Mouse (Mus musculus) kidney, adult 18-20 months (tissue): ENCODE data around the gene Uck1.
"Not testable (repeated sequence)": the region's sequence is repeated elsewhere in the genome, so short reads cannot be mapped to it uniquely, and the experiment has no call there.

Source experiments
- DNase-seq: peaks from one replicate; pipeline ENCODE4 v3.0.0; 2021

Gene Uck1

DNA sequence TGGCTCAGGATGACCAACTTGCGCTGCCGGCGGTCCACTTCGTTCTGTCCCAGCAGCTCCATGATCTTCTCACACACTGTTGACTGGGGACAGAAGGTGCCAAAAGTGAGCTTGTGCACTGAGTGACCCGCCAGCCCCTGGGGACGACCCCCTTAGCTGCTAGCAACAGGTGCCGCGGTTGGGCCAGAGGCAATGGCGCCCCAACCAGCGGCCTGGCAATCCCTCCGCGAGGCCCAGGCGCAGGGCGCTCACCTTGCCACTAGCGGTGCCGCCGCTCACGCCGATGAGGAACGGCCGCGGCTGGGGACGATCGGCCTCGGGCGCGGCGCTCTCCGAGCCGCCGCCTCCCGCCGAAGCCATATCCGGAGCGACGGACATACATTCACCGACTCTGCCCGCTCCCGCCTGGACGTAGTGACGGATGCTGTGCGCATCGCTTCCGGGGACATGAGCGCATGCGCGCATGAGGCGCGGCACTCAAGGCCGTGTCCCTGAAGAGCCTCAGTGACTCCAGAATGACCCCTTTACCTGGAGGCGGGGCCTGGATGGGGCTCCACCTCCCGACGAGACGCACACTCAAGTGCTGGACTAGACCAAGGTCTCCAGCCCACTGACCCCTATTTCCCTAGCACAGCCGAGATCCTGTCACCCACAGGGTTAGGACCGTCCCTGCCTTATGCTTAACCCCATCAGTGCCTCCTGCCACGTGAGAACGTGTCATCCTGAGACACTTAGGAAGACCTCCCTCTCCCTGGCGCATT is at the start of gene Uck1:
Gene Uck1 (minus strand): TSS at position 503 of the 761 bp plus-strand sequence.
- DNase-seq, result peak; percentile 92

DNA sequence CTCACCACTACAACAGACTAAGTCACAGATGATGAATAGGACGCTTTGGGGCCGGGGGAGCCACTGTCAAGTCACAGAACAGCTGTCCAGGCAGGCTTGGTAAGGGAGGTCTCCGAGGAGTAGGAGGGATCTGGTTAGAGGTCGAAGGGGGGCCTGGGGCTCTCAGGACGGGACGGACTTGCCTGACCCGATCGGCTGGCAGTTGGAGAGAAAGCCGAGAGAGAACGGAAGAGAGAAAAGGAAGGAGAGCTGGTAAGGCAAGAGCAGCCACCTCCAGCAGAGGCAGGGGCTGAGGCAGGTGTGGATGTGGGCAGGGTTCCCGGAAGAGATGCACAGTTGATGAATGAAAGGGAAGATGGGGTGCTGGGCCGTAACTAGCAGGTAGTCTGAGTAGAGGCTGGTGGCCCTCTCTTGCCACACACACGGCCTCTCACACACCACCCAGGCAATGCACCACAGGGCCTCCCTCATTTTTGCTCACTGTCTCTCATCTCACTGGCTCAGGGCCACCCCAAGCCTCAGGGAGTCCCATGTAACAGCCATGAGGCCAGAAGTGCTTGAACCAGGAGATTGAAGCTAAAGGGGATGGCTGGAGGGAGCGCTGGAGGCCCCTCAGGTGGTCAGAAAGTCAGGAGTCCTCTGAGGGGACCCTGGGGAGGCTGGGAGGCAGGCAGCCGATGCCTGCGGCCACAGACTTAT is 49.1 kb upstream of the Uck1 start:
- DNase-seq, result no peak

DNA sequence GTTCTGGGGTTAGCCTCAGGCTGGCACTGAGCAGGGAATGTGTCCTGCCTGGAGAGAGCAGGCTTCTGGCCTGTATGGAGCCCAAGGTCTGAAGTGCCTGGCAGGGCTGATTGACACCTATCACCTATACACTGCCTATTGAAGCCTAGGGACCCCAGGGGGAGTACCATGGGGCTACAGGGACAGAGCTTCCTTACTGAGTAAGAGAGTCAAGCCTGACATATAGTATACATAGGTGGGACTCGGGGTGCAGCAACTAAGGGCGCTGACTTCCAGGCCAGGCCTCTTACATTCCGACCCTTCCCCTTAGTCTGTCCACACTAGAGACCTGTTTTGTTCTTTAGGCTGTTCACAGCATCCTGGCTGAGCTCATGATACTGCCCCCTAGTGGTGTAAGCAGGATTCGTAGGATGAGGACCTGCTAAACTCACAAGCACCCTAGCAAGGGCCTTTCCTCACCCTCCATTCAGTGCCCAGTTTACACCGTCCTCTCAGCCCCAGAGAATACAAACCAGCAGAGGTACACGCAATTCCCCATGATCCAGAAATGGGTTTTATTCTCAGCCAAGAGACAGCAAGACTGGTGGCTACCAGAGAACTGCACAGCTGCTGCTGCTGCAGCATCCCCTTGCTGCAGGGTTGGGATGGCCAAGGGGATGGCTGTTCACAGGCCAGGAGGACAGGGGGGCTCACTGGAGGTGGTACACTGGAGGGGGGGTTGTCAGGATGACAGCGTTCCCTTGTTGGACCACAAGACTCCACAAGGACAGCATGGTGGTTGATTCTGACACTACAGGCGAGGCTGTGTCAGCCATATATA is 48.2 kb upstream of the Uck1 start:
- peak; percentile 61 for DNase-seq

DNA sequence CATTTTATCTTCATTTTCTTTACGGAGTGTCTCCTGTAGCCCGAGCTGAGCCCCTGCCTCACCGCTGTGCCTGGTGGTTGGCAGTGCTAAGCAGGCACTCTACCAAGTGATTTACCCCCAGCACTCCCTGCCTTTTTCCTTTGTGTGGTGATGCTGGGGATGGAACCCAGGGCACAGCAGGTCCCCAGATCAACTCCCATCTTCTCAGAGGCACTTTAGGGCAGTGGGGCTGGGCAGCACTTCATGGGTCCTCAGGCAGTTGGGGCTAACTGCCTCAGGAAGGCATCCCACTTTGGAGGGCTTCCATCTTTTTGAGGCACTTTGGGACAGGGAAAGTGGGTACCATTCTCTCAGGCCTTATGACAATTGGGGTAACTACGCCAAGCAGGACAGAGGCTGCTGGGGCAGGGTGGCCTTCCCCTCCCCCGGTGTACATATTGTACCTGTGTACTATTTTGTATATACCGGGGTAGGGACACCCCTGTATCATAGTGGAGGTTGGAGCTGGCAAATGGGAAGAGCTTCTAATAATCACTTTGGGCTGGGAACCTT is 47.4 kb upstream of the Uck1 start:
- no peak for DNase-seq

DNA sequence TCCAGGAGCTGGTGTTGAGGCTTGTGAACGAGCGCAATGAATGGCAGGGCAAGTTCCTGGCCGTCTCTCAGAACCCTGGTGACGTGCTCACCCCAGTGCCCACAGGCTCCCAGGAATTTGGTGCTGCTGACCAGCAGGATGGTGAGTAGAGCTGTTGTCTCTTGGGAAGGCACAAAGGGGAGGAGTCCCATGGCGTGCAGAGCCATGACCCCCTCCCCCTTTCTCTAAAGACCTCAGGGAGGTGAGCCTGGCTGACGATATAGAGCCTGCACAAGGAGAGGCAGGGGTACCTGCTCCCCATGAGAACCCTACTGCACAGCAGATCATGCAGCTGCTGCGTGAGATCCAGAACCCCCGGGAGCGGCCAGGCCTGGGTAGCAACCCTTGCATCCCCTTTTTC is 46.2 kb upstream of the Uck1 start:
- no peak for DNase-seq

DNA sequence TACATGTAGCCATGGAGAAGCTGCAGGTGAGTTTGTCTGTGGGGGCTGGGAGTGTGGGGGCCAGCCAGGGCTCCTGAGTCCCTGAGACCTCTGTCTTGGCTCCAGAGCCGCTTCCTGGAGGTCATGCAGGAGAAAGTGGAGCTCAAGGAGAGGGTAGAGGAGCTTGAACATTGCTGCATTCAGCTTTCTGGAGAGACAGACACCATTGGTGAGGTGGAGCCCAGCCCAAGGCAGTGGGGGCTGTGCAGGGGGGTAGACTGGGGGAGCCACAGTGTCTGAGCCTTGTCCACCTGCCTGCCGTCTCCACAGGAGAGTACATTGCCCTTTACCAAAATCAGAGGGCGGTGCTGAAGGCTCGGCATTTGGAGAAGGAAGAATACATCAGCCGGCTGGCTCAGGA is 45.7 kb upstream of the Uck1 start:
- DNase-seq, result no peak

DNA sequence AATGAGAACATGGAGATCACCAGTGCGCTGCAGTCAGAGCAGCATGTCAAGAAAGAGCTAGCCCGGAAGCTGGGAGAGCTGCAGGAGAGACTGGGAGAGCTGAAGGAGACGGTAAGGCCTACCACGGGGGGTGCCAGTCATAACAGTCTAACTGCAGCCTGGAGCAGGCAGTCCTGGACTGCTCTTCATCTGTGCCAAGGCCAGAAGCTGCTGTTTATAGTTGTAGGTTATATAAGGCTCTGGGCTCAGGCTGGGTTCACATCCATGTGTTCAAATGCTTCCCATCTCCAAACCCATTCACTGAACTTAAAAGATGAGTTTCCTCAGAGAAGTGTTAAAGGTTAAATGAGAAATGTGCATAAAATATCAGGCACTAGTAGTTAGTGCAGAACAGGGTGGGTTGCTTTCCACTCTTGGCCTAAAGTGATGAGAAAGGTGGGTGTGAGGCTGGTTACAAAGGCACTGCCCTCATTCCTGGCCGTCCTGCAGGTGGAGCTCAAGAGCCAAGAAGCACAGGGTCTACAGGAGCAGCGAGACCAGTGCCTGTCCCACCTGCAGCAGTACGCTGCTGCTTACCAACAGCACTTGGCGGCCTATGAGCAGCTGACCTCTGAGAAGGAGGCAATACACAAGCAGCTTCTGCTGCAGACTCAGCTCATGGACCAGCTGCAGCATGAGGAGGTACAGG is 44.3 kb upstream of the Uck1 start:
- DNase-seq, result peak; percentile 55

DNA sequence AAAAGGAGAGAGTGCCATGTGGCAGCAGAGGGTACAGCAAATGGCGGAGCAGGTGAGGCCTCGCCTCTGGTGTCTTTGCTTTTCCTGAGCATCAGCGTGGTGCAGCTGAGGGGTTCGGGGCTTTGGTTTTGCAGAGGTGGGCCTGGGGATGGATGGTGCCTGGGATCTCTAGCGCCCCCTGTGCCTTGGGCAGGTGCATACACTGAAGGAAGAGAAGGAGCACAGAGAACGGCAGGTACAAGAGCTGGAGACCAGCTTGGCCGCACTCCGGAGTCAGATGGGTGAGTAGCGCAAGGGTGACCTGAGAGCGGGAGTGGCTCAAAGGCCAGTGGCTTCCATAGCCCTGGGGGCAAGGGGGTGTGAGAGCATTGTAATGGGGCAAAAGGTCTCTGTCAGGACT is 43.0 kb upstream of the Uck1 start:
- DNase-seq, result no peak

DNA sequence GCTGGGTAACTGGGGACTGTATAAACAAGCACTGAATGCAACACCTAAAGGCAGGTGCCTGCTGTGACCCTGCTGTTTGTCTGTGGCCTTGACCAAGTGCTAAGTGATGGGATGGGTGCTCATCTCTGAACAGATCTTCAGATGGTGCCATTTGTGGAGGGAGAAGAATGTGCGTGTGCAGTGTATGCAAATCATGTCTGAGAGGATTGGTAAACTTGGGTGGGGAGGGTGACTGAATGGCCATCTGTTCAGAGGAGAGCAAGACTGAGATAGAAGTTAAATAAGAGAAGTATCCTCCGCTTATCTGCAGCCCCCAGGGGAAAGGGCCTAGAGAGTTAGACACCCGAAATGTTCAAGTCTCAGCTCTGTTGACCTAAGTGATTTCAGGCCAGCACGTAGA is 39.5 kb upstream of the Uck1 start:
- DNase-seq, result no peak

DNA sequence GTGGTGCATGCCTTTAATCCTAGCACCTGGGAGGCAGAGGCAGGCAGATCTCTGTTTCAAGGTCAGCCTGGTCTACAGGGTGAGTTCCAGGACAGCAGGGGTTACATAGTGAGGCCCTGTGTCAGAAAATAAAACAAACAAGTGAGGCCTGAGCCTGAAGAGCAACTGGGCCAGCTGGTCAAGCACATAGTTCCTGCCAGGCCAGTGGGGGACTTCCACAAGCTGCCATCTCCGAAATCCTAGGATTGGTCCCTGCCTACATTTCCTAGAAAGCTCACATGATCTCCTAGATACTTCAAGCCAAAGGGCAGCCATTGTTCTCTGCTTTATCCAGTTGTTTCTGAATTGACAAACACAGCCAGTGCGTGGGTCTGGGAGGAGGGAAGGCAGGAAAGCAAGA is 35.9 kb upstream of the Uck1 start:
- not testable (repeated sequence) for DNase-seq

DNA sequence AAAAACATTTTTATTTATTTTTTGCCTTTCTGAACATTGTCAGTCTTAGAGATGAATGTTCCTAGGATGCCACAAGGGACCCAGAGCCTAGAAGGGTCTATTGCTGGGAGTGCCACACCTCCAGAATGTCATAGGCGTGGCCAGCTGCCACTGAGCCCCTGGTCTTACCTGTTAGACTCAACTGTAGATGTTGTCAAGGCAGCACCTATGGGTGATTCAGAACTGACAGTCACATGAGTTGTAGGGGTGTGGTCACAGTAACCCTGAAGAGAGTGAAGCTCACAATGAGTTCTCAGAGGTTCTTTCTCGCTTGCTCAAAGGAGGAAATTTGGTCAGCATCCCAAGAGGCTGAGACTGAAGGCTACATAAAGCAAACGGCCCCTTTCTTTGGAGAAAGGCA is 35.3 kb upstream of the Uck1 start:
- no peak for DNase-seq

DNA sequence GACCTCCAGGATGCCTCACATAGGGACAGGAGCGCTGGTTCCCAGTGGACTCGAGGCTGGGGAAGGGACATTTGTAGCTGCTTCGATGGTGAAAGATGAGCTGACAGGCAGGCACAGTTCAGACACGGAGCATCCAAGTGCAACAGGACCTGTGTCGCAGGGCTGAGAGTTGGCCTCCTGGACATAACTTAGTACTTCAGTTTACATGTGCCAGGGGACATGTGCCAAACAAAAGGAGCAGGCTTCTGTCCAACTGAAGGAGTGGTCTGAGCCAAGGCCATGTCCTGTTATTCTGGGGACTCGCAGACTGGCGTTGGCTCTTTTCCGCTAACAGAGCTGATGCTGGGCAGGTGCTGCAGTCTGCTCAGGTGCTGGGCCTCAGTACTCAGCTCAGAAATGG is 34.4 kb upstream of the Uck1 start:
- no peak for DNase-seq

DNA sequence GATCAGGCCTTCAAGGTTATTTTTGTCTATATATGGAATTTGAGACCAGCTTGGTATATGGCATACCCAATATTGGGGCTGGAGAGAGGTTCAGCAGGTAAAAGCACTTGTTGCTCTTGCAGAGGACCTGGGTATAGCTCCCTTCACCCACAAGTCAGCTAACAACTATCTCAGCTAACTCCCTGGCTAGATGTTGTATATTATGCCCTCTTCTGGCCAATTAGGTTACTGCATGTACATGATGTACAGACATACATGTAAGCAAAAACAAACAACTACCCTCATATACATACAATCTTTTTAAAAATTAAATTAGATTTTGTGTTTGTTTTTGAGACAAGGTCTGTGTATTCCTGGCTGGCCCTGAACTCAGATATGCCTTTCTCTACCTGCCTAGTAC is 29.6 kb upstream of the Uck1 start:
- no peak for DNase-seq

DNA sequence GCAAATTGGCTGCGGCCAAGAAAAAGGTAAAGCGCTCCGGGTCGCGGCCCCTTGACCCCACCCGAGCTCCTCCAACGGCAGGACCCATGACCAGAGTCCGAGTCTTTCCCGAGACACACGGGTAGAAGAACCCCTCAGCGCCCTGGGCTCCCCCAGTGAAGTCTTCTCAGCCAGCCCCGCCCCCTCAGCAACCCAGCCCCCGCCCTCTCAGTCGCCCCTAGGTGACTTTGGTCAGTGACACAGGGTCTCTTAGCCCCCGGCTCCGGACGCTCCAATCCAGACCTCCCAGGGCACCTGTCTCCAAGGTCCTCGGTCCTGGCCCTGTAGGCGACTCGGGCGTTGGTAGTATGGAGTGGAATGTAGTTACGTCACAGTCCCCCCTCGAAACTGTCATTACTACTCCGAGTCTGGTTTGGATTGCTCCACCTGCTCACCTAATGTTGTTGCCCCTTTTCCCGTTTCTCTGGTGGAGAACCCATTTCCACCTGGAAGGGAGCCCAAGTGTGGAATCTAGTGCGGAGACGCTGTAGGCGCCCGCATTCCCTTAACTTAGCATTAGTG is 28.5 kb upstream of the Uck1 start:
- no peak for DNase-seq

DNA sequence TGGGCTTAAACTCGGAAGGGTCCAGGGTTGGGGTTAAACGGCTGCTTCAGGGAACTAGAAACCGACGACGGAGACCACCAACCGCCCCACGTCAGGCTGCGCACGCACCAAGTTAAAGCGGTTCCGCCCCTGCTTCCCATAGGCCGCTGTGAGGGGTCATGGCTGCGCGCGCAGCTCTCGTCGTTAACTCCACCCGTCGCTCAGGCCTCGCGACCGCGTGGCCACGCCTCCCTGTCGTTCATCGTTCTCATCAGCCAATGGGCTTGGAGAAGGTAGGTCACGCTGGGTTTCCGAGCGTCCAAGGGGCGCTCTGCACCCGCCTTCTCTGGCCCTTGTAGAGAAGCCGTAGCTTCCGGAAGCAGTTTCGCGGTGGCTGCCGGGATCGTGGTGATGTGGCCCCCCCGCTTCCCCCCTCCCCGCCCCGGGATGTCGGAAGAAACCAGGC is 28.0 kb upstream of the Uck1 start, which contains the start of gene Swi5:
Gene Swi5 (minus strand): TSS at position 153 of the 445 bp plus-strand sequence.
- DNase-seq, result peak; percentile 97

DNA sequence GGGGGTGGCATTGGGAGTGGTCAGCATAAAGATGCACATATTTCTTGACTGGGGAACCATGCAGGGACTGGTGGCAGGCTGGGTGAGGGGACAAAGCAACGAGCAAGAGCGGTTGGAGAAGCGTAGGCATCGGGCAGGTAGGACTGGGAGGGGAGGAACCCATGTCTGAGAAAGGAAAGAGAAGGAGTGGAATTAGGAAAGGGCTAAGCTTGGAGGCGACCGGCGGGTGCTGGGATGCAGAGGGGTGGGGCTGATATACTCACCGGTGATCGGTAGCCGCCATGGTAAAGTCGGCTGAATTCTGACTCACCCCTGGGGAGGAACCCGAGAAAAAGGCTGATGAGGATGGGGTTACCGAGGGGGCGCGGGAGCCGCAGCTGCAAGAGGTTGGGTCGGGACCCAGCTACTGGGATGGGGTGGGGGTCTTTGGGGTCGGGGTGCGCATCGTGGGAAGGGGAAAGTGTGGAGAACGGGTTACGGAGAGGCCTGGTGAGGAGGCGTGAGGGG is 27.4 kb upstream of the Uck1 start, which contains the start of gene Golga2:
Gene Golga2 (plus strand): TSS at position 51 of the 507 bp plus-strand sequence.
- peak; percentile 8 for DNase-seq

DNA sequence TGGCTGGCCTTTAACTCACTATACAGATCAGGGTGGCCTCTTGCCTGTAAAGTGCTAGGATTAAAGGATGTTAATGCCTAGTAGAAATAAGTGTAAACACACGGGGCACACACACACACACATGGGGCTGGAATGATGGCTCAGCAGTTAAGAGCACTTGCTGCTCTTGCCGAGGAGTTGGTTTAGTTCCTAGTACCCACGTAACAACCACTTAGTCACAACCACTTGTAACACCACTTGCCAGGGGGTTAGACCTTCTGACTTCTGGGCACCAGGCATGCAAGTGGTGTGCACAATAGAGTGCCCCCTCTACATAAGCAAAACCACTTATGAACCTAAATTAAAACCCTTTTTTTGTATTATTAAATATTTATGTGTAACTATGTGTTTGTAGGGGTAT is 24.0 kb upstream of the Uck1 start:
- no peak for DNase-seq

DNA sequence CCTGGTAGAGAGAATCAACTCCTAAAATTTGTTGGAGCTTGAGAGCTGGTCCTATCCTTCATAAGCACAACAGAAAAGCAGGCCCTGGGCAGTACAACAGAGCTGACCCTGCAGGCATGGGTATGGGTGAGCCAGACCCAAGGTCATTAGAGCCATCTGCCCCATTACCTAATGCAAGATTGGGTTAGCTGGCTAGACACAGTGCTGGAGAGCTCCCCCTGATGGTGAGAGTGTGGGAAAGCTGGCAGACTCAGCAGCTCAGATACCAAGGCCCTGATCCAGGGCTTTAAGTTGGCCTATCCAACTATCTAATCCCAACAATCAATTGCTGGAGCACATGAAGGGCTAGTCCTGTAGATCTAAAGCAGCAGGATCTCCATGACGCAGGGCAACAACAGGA is 22.8 kb upstream of the Uck1 start:
- DNase-seq, result peak; percentile 71

DNA sequence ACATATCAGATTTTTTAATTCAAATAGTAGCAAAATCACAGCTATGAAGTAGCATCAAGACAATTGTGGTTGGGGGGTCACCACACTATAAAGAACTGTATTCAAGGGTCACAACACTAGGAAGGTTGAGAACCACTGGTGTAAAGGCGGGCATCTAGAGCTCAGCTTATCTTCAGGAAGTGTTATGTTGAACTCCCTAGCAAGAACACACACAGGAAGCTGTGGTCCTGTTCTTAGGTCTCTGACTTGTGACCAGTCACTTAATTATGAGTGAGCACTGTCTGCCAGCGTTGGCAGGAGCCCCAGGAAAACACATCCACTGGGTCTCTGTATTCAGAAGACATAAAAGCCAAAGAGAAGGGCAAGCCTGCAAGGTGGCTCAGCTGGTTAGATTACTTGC is 22.3 kb upstream of the Uck1 start:
- DNase-seq, result no peak

DNA sequence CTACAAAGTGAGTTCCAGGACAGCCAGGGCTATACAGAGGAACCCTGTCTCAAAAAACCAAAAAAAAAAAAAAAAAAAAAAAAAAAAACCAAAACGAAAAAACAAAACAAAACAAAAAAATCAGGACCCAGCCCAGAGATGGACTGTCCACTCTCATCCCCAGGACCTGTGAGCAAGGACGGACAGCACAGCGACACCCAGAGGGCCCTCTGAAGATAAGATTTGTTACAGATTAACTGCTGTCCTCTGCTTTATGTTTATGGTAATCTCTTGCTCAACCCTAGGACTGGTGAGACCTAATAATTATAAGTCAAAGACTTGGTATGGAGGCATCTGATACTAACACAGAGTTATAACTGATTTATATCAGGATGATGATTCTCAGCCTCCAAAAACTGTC is 15.9 kb upstream of the Uck1 start:
- DNase-seq, result no peak

DNA sequence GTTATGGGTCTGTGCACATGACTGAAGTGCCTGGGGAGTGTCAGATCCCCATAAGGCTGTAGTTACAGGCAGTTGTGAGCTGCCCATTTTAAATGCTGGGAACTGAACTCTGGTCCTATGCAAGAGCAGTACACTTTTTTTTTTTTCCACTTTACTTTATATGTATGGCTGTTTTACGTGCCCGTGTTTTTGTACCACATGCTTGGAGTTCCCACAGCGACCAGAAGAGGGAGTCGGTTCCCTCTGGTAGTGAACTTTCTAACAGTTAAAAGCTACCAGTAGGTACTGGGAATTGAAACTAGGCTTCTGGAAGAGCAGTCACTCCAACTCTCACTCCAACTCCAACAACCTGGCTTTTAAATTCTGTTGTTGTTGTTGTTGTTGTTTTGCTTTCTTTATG is 676 bp upstream of the Uck1 start:
- DNase-seq, result peak; percentile 66
